27 mouse cellular contexts compared by ENCODE assay signal in genomic region chr4:152585526-152585925, GRCm38 (mm10).
DNase-seq lines count a peak whose midpoint lies in the region; ATAC-seq and TF ChIP-seq lines count a peak whose summit lies in the region.
"Had no signal": no experiment of that assay in that cellular context is flagged by ENCODE, and none has a peak within 500 bp of the region (broad histone marks: within the 10 kb centered on the region; RNA-seq: fewer than 3 reads in every experiment).

No protein-coding gene starts in this region.

- H3K4me2 ChIP-seq in forebrain, embryonic 16.5 days (ENCODE audit: low read length): peak overlapping the region; percentile 14; the same call in 1 of the 2 replicates
- H3K4me2 ChIP-seq in forebrain, embryonic 12.5 days: no peak overlapping the region
- H3K4me2 ChIP-seq: embryonic facial prominence, embryonic 13.5 days; heart, embryonic 12.5 days; heart, embryonic 15.5 days; hindbrain, embryonic 13.5 days had no signal

- WGBS in forebrain, embryonic 16.5 days: 6% methylated on average over 15 of the region's 15 CpGs
- 30% methylated on average over 15 of the region's 15 CpGs for WGBS in forebrain, embryonic 12.5 days

- peaks cover 11% of the 10 kb centered on the region for H3K4me1 ChIP-seq in forebrain, embryonic 16.5 days (replicated peaks; ENCODE audit: control insufficient read depth, insufficient read depth, low read length)
- peaks cover 6% of the 10 kb centered on the region; the same call in 1 of the 2 replicates for H3K4me1 ChIP-seq in forebrain, embryonic 12.5 days
- H3K4me1 ChIP-seq: embryonic facial prominence, embryonic 13.5 days; heart, embryonic 12.5 days; heart, embryonic 15.5 days had no signal

- intact Hi-C loops in left cerebral cortex, postnatal 14 days (cut with DNase I): no loop called here
- intact Hi-C loops in left cerebral cortex, postnatal 4 days (cut with DNase I): no loop called here

- H3K36me3 ChIP-seq in forebrain, embryonic 16.5 days (ENCODE audit: control insufficient read depth, insufficient read depth): no peaks in the 10 kb centered on the region
- no peaks in the 10 kb centered on the region for H3K36me3 ChIP-seq in forebrain, embryonic 12.5 days (replicated peaks)
- H3K36me3 ChIP-seq: embryonic facial prominence, embryonic 10.5 days; embryonic facial prominence, embryonic 13.5 days; heart, embryonic 12.5 days; heart, embryonic 15.5 days; hindbrain, embryonic 10.5 days; hindbrain, embryonic 13.5 days had no signal

- no peak for TF ChIP-seq POLR2A in brain, embryonic 14.5 days (IDR thresholded peaks at IDR 0.05; ENCODE audit: borderline replicate concordance, extremely low read depth, insufficient read depth, insufficient read length, poor library complexity, severe bottlenecking)

- H3K9ac ChIP-seq in forebrain, embryonic 16.5 days (replicated peaks; ENCODE audit: low read depth, low read length): no peak overlapping the region
- H3K9ac ChIP-seq in forebrain, embryonic 12.5 days: no peak overlapping the region
- H3K9ac ChIP-seq: embryonic facial prominence, embryonic 13.5 days; heart, embryonic 12.5 days; heart, embryonic 15.5 days; hindbrain, embryonic 13.5 days had no signal

- H3K9me3 ChIP-seq in forebrain, embryonic 16.5 days (ENCODE audit: control insufficient read depth, low read length): no peaks in the 10 kb centered on the region
- no peaks in the 10 kb centered on the region for H3K9me3 ChIP-seq in forebrain, embryonic 12.5 days
- H3K9me3 ChIP-seq: embryonic facial prominence, embryonic 10.5 days; embryonic facial prominence, embryonic 13.5 days; heart, embryonic 12.5 days; heart, embryonic 15.5 days; hindbrain, embryonic 10.5 days; hindbrain, embryonic 13.5 days had no signal

- DNase-seq in left cerebral cortex, postnatal 14 days (ENCODE audit: low spot score in 2 of 2): peak; percentile 29 to 43
- no peak for DNase-seq in left cerebral cortex, postnatal 4 days
- peak; percentile 27 for DNase-seq in brain, adult 2 months (ENCODE audit: low read depth, low spot score)
- DNase-seq in brain, embryonic 14.5 days (ENCODE audit: low read depth): peak; percentile 77
- no peak for DNase-seq in cerebellum, postnatal 10 days
- DNase-seq: adrenal gland, adult 8-10 months; adrenal gland, postnatal 25 days; cerebellum, adult 11 months; cerebellum, adult 2 months; cerebellum, adult 9-11 months; cerebellum, postnatal 36 days; embryo, embryonic 11 days; gastrocnemius, postnatal 25 days; heart, adult 18-20 months; heart, postnatal 10 days; heart, postnatal 36 days had no signal

- no peak overlapping the region for H3K27ac ChIP-seq in forebrain, embryonic 16.5 days (ENCODE audit: low read length)
- H3K27ac ChIP-seq in forebrain, embryonic 12.5 days: no peak overlapping the region
- H3K27ac ChIP-seq: embryonic facial prominence, embryonic 10.5 days; embryonic facial prominence, embryonic 13.5 days; heart, embryonic 15.5 days; hindbrain, embryonic 10.5 days had no signal

- no peak for TF ChIP-seq CTCF in brain, embryonic 14.5 days (IDR thresholded peaks at IDR 0.05; ENCODE audit: borderline replicate concordance, extremely low read depth, insufficient read depth, insufficient read length)

- H3K27me3 ChIP-seq in forebrain, embryonic 16.5 days (replicated peaks; ENCODE audit: control insufficient read depth, insufficient read depth, low read length): peaks cover 4% of the 10 kb centered on the region; the same call in 1 of the 2 replicates
- H3K27me3 ChIP-seq in forebrain, embryonic 12.5 days: 0 out of 2 replicates have a peak, but pooled peaks cover 6% of the 10 kb centered on the region
- H3K27me3 ChIP-seq: embryonic facial prominence, embryonic 13.5 days; heart, embryonic 12.5 days; heart, embryonic 15.5 days had no signal

- no peak for ATAC-seq in forebrain, embryonic 16.5 days
- no peak for ATAC-seq in forebrain, embryonic 12.5 days (ENCODE audit: low FRiP score)
- ATAC-seq: CD4-positive, CD25-positive, alpha-beta regulatory T cell, adult 4 months; intestine, postnatal 0 days had no signal

- H3K4me3 ChIP-seq in forebrain, embryonic 16.5 days (replicated peaks; ENCODE audit: low read length): no peak overlapping the region
- H3K4me3 ChIP-seq in forebrain, embryonic 12.5 days (replicated peaks): no peak overlapping the region
- H3K4me3 ChIP-seq: embryonic facial prominence, embryonic 10.5 days; embryonic facial prominence, embryonic 13.5 days; erythroblast, embryonic 14.5 days; heart, embryonic 12.5 days; heart, embryonic 15.5 days; hindbrain, embryonic 10.5 days; hindbrain, embryonic 13.5 days had no signal

Comparison
In these comparisons a context has a peak if more than half of its experiments do, and no peak if none do; other contexts are left out.
1. DNase-seq: peak in left cerebral cortex, postnatal 14 days (2 of 2), brain, adult 2 months (single experiment) and brain, embryonic 14.5 days (single experiment); none in left cerebral cortex, postnatal 4 days (single experiment) and cerebellum, postnatal 10 days (0 of 2).